Mouse (Mus musculus): ENCODE results near the gene Olfr370.
A peak's percentile ranks its signal among the peaks of the same experiment; 100 is the strongest.
"Not testable (repeated sequence)": the region's sequence is repeated elsewhere in the genome, so short reads cannot be mapped to it uniquely, and the experiment has no call there.

Gene Olfr370

DNA sequence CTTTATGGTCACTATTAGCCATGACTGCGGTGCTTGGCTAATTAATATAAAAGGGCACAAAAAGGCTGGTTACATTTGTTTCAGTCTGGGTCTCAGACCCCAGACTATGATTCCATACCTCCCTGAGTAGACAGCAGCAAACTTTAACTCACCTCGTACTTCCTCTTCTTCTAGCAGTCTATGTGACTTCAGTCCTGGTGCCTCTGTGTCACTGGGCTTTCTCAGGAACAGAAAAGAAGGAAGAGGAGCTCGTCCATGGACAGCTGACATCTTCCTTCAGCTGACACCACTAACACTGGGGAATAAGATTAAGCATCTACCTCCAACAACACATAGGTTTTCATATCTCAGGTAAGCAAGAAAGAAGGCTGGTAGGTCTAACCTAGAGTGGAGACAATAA is at the start of gene Olfr370:
Gene Olfr370 (plus strand): TSS at position 45 of the 400 bp plus-strand sequence.
- no peak for DNase-seq

DNA sequence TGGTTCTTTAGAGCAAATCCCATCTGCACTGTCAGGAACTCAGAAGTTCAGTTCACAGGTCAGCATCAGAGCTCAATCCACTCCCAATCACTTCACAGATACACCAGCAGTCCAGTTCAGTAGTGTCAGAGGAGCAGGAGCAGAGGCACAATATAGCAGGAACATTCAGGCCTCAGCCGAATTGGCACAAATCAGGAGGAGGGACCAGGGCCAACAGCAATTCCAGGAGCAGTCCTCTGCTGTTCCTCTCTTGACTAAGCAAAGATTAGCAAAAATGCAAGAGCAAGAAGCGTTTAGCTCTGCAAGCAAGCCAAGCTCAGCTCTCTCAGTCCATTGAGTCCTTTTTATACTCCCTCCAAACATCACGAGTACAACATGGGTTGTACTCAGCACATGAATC is 23.9 kb upstream of the Olfr370 start:
- DNase-seq: peak; percentile 8

DNA sequence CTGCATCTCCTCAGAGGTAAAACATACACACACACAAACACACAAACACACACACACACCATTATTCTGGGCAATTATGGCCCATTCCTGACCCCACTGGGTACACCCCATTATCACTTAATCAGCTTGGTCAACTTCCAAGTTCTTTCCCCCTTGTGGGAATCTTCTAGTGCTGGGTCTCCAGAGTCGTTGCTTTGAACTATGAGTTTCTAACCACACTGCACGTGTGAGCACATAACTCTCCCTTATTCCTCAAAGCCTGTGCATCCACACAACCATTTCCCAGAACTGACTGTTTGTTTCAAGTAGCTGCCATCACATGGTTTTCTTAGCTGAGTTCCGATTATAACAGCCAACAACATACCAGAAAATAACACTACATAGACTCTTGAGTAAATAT is 15.1 kb upstream of the Olfr370 start:
- peak; percentile 16 for DNase-seq

DNA sequence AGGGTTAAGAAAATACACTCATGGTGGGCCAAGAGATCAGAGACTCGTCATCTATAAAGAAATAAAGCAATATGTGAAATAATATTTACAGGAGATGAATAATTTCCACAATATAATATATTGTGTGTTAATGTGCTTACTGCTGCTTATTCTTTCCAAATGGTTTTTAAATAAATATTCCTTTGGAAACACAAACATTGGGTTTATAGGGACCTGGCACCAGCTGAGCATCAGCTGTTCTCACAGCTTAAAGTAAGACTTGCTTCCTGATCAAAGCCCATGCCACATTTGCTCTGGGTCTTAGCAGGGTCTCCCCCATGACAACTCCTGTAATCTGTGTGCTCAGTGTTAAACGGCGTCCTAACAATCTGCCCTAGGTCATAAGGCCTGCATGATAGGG is 14.7 kb upstream of the Olfr370 start:
- peak; percentile 4 for DNase-seq

DNA sequence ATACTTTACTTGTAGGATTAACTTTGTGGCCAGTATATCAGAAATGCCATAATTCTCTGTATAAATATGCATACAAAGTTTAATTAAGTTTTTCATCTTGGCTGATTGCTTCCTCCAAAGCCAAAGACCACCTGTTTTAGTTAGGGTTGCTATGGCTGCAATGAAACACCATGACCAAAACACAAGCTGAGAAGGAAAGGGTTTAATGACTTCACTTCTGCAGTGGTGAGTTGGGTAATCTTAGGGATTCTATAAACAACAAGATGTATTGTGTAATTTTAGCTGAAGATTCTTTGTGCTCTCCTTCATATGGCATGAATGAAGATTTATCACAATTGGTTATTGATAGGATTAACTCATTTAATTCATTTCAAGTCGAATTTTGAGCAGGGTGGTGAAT is 14.3 kb upstream of the Olfr370 start:
- no peak for DNase-seq

DNA sequence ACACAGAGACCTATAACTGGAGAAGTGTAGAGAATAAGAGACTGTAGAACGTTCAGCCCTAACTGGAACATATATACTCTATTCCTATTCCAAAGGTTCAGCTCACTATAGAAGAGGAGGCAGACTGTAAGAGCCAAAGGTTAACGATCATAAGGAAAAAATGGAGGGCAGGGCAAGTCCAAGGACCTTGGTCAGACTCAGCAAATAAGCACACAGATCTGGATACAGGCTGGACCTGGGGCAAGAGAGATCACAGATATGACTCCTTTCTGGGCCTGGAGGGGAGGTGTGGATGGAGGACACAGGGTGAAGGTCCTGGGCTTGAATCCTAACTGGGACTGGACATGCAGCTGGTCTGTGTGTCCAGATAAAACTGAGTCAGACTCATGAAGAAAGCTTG is 778 bp upstream of the Olfr370 start:
- DNase-seq: no peak

DNA sequence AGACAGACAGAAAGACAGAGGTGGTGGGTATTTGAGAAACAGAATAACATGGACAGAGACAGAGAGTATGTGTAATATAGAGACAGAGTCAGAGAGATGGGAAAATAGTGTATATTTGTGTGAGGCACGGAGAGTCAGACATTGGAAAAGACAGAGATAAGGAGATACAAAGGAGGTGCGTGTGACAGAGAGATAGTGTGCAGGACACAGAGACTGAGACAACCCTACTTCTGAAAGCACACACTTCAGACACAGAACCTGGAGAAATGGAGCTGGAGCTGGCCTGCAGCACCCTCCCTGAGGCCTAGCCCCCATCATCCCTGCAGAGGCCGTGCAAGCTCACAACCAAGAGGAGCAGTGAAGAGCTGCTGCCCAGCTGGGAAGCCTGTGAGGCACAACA is 27.1 kb downstream of the Olfr370 start:
- DNase-seq: no peak

DNA sequence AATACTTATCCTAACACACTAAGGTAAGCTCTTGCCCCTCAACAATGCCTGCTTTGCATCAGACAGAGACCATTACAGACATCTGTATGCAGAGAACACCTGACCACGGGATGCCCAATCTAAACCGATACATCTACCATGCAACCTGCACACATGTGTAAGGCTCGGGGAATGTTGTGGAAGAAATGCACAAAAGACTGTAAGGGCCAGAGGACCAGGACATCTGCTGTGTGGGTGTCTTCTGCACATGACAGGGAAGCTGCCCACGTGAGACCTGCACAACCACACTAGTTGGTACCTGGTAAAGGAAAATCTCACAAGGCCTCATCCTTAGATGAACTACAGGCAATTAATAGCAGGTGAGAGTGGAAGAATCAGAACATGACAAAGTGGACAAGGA is 27.7 kb downstream of the Olfr370 start:
- DNase-seq: no peak

DNA sequence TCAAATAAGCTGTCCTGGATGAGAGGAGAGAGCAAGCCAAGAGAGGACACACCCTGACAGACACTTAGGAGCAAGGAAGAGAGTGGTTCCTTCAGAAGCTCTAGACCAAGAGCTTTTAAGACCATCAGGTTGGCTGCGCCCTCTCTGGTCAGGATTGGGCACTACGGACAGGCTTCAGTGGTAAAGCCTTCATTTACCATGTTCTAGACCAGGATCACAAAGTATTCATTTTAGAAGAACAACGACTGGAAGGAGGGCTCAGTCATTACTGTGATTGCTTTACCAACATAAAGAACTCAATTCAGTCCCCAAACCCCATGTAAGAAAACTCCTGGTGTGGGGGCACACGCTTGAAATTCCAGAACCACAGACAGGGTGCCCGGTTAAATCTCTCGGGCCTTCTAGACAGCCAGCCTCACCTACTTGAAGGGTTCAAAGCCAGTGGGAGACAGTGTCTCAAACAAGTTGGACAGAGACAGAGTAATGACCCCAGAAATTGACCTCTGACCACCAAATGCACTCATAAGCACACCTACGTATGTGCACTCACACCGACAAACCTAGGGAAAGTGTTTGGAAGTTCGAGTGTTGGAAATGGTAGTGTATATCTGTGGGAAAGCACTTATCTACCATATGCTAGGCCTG is 30.3 kb downstream of the Olfr370 start:
- DNase-seq: peak; percentile 41

DNA sequence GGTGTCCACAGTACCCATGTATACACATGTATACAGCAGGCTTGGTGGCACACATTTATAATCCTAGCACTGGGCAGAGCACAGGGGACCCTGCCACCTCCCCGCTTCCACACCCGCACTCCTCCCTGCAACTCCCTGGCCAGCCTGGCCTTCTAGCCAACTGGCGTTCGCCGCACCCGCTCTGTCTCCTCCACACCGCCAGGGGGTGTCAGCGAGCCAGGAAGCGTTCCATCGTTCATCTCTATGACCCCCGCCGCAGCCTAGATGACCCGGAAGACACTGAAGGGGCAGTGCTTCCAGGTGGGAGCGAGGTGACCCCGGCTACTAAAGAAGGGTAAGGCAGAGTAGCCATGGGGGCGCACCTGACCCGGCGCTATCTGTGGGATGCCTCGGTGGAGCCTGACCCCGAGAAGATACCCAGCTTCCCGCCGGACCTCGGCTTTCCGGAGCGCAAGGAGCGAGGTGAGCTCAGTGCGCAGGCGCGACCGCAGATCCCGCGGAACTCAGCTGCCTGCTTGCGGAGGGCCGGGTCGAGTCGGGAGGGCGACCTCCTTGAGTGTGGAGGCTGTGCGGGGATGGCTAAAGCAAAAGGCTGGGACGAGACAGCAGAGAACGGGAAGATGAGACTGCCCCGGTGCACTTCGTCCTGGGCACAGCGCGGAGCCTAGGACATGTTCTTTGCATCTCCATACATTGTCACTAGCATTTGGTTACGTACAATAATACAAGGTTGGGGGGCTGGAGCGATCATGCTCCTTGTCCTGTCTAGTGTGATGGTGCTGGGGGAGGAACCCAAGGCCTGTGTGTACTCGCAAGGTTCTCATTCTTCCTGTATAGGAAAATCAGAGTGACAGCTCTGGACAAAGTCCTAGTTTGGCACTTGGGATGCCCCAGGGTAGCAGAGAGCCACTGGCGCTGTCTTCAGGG is 31.2 kb downstream of the Olfr370 start, which contains the start of gene Ndufb7:
Gene Ndufb7 (plus strand): TSS at position 203 of the 927 bp plus-strand sequence.
- peak; percentile 96 for DNase-seq

DNA sequence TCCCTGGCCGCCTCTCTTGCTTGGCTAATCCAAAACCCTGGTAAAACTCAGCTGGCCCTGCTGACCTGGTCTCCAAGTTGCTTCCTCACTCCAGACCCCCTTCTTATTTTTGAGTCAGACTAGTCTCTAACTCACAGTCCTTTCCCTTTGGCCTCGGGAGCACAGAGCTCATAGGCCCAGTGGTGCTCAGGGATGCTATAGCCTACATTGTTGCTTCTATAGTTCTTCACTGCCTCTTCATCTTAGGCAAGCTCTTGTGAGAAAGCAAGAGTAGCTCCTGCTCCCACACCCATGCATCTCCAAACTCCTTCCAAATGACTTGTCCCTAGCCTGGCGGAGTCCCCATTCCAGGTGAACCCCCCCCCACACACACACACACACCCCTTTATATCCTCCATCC is 32.1 kb downstream of the Olfr370 start:
- DNase-seq: no peak

DNA sequence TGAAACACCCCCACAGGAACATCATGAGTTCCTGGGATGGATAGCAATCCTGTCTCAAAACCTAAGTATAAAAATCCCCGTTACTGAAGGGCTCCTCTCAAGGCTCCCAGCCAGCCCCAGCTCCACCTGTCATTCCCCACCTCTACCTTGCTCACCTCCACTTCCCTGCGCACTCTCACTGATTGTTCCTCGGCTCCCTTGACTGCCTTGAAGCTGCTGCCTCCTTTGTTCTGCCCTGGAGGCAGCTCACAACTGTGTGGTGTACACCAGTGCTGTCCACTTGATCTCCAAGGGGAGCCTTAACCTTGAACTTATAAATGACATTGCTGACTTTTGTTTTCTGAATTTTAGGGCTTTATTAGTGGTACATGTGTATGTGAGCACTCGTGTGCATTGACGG is 32.5 kb downstream of the Olfr370 start:
- no peak for DNase-seq

DNA sequence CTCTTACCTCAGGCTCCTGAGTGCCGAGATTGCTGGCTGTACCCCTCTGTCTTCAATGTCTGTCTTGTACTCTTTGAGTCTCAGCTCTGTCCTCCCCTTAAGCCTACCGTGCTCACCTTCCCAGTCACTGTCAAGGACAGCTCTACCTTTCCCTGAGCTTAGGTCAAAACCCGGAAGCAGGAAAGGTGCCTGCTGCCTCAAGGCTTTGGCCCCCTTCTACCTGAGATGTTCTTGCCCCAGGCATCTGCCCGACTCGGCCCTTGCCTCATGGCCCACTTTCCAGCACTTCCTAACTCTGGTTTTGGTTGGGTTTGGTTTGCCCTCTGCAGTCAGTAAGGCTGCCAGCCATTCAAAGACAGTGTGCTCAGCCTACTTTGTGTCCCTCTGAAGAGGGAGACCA is 33.2 kb downstream of the Olfr370 start:
- DNase-seq: no peak

DNA sequence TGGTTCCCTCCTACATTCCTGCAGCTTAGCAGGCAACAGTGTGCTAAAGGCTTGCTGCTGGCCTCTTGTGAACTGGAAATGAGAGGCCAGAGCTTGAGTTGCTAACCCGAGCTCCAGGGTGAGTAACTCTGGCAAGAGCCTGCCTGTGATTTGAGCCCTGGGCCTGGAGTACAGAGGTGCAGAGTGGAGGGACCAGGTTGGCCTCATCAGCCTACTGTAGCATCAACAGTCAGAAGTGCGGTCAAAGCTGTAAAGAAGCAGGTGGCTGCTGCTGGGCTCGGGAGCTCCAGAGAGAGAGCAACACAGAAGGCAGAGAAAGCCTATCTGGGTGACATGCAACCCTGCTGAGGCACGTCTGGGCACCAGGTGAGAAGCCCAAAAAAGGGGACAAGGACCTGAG is 33.6 kb downstream of the Olfr370 start:
- no peak for DNase-seq

DNA sequence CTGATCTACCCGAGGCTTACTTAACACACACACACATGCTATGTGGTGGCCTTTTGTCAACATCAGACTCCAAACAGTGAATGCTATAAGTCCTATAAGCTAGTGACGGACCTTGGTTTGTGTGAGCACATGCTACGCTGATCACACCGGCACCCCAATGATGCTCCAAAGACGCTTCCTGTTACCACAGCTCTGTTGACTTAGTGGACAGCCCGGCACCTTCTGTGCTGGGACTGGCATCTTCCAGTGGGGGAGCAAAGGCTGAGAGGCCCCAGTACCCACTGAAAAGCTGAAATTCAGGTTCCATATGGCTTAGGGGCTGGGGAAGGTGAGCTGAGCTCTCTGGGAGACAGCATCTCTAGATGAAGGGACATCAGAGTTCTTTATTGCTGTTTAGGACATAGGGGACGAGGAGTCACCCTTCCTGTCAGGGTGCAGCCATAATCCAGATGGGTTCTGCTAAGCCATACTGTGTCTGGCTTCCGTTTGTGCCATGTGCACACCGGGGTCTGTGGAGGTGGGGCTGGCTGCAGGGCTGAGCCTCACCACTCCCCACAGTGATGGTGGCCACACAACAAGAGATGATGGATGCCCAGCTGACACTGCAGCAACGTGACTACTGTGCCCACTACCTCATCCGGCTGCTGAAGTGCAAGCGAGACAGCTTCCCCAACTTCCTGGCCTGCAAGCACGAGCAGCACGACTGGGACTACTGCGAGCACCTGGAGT is 34.9 kb downstream of the Olfr370 start:
- no peak for DNase-seq

DNA sequence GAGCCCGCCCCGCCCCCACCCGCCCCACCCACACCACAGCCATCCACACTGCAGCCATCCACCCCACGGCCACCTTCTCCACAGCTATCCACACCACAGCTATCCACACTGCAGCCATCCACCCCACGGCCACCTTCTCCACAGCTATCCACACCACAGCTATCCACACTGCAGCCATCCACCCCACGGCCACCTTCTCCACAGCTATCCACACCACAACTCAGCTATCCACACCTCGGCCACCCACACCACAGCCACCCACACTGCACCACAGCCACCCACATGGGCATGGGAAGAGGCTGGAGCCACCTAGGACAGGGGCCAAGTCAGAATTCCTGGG is 35.4 kb downstream of the Olfr370 start:
- not testable (repeated sequence) for DNase-seq

DNA sequence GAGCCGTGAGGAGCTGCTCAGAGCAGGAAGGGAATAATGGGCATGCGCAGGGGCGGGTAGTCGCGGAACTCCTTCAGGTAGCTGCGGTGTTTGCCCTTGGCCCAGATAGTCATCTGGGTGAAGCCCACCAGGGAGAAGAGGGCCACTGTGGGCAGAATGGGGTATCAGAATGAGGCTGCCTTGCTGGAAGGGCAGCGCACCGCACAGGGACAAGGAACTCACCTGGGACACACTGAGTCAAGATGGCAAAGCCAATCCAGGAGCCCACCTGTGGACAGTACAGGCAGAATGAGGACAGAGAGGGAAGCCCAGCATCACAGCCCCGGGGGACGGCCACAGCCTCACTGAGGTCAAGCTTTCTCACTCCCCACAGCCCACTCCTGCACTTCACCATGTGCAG is 36.2 kb downstream of the Olfr370 start:
- DNase-seq: no peak

DNA sequence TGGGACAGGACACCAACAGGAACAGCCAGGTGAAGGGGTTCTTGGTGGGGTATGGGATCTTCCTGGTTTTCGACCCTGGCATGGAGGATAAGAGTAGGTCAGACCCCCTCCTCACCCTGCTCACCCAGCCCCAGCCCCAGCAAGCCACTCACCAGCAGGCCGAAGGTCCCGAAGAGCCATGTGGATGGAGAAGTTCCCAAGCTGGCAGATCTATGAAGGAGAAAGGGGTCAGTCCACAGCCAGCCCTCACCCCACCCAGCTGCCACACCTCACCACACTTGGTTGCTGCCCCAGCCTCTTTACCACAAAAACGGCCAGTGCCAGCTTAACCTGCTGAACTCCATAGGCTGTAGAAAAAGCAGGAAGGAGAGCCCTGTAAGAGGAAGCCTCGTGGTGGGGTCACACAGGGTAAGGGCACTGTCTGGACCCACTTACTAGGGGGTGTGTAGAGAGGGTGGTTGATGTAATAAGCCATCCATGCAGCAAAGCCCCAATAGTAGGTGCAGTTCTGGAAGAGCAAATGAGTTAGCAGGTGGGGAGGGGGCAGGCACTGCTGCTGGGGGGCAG is 36.7 kb downstream of the Olfr370 start:
- no peak for DNase-seq

DNA sequence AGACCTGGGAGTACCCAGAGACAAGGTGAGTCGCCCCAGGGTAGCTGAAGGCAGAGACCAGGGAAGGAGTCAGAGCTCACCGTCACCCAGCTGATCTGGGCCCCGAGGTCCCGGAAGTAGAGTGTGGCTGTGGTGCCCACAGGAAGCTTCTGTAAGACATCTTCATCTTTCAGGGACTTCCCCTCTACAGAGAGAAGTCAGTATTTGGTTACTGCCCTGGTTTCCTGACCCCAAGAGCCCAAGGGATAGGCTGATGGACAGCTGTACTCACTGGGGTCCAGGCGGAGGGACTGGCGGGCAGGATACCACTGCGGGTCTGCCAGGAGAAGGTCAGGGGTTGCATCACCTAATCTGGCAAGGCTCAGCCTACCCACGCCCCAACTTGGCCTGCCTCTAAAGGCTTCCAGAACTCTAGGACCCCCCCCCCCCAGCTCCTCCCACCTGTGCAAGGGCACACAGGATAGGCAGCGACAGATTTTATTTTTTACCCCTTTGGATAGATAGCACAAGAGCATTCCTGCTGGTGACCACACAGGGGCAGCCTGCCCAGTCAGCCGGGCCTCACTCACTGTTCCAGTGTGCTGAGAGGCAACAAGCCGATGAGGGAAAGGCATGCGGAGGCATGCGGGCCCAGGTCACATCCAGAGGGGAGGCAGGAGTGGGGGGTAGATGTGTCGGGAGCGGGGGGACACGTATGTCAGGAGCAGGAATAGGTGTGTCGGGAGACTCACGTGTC is 37.7 kb downstream of the Olfr370 start:
- DNase-seq: peak; percentile 45

DNA sequence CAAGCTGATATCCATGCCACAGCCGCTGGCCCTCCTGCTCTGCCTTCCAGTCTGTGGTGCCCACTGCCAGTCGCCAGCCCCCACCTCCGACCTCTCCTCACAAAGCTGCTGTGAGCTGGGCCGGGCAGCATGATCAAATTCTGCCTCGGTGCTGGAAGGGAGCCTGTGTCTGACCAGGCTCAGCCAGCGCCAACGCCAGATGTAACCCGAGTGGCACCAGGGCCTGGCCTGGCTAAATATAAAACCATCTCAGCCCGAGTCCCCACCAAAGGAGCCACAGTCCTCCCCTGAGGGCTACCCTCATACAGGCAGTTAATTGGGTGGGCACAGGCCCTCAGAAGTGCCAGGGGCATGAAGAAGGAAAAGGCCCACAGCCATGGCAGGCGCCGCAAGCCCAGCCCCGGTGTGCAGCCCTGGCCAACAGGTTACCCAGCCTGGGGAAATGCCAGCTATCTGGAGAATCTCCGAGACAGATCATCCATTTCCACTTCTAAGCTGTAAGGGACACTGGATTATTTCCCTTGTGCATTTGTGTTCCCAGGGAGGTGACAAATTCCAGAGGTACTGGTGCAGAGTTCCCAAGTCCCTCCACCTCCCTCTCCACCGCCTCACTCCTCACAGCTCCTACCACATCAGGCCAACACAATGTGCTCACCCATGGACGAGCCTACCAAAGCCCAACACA is 39.2 kb downstream of the Olfr370 start:
- DNase-seq: no peak

DNA sequence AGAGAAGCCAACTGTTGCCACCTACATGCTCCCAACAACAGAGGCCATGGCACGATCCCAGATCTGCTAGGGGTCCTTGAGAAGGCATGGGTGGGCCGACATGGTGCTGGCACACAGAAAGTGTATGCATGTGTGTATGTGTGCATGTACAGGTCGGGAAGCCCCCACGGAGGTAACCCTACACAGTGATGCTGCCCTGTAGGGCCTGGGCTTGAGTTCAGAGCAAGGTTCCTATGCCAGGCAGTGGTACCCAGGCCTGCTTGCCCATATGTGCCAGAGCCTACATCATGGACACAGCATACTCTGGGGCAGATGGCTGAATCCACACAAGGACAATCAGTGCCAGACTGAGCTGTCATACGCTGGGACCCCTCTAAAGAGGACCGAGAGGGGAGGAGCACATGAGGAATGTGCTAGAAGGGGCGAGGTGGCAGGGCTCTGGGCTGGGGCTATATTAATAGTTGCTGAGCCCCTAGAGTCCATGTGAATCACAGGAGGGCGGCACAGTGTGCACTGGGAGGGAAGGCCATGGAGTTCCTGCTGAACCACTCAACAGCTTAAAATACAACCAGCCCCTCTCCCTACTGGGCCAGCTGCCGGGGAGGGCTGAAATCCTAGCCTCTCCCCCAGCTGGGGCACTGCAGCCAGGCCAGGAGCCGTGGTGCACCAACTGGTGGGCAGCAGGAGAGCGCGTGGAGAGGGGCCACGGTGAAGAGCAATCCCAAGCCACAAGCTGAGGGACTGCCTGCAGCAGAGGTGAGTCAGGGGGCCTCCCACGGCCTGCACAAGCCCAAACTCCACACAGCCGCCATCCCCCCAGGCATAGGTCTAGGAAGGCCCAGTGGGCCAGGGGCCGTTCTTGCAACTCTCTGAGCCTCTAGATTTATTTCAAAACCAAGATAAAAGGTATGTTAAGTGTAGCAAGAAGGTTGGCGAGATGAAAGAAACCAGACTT is 40.3 kb downstream of the Olfr370 start:
- DNase-seq: no peak
